25 mouse cellular contexts compared by ENCODE assay signal in the genomic region with DNA sequence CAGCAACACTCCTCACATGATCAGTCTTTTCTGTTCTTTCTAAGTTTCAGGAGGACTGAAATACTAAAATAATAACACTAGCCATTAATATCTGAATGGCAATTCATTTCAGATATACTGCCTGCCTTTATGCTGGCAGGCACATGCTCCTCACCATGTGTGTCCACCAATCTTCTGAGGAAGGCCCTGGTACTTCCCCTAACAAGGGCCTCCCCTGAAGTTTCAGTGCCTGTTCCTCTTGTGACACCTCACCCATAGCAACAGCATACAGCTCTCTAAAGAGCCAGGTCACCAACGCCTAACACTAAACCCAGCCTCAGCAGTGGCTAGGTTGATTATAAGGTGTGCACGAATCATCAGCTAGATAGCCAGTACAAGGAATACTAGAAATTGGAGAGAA. TPM values are rescaled to one million over a fixed set of nuclear protein-coding genes. Genes with fewer than 3 reads are reported as not detected.
"Had no signal": no experiment of that assay in that cellular context is flagged by ENCODE, and none has a peak within 500 bp of the region (broad histone marks: within the 10 kb centered on the region; RNA-seq: fewer than 3 reads in every experiment).

No protein-coding gene starts in this region.

- ATAC-seq: intestine, embryonic 16.5 days; liver, embryonic 12.5 days; midbrain, embryonic 15.5 days had no signal

- DNase-seq: kidney, adult 18-20 months; kidney, adult 9 months; kidney, postnatal 14 days; kidney, postnatal 4 days; layer of hippocampus, adult 9-11 months; liver; lung, postnatal 14 days; right cerebral cortex, adult 18-20 months; right cerebral cortex, postnatal 14 days; right cerebral cortex, postnatal 4 days; thymus, adult 2 months; thymus, postnatal 14 days; thymus, postnatal 4 days had no signal

- H3K4me3 ChIP-seq: left cerebral cortex, adult 2 months; limb, embryonic 13.5 days; liver, embryonic 12.5 days; liver, embryonic 15.5 days; lung, embryonic 15.5 days; midbrain, embryonic 12.5 days; midbrain, embryonic 15.5 days; neural tube, embryonic 12.5 days had no signal

- H3K27ac ChIP-seq: left cerebral cortex, adult 2 months; limb, embryonic 13.5 days; liver, embryonic 12.5 days; liver, embryonic 15.5 days; lung, embryonic 15.5 days; macrophage; midbrain, embryonic 12.5 days; midbrain, embryonic 15.5 days; neural tube, embryonic 12.5 days; stomach, postnatal 0 days had no signal

RNA-seq across cellular contexts. Expression of a gene that starts 20.5 kb away (rescaled TPM):
- total RNA-seq: megakaryocyte, adult 5-6 weeks had no signal
